Mouse (Mus musculus) hindbrain, embryonic 13.5 days (tissue): ENCODE measurements around the gene Ctcf. TPM values are rescaled to one million over a fixed set of nuclear protein-coding genes. Genes with fewer than 3 reads are reported as not detected.

Experiments
- microRNA counts: library from miRNA; unstranded; fragments of <30 nt; microRNA quantifications from one replicate; lab custom pipeline; 2016
- microRNA-seq: library from miRNA; unstranded; fragments of <30 nt; microRNA quantifications from one replicate; pipeline ENCODE4, GENCODE M21; 2016
- polyA plus RNA-seq: library from polyadenylated mRNA; unstranded; fragments of >200 nt; fragmentation: Nextera tagmentation; extraction: Ambion mirVana; gene quantifications from 2 replicates; pipeline ENCODE4 v1.2.1, GENCODE M21; 2015

Ctcf gene
- polyA plus RNA-seq, 1 experiment from 2014 or later, result 114 TPM

MicroRNAs within 50 kb of the gene (microRNA counts, 519-probe panel; counts per million panel counts)
- microRNA mmu-miR-1966 (lab: Ali Mortazavi, UCI), result 2,880 counts per million, percentile 30 among the panel's probes with 10 or more counts

Small RNA genes within 50 kb of the gene (microRNA-seq; reads per million reads assigned to microRNA genes)
- gene Mir1966, result not detected

Other genes starting within 250 kb of the Ctcf start
- not detected in 2 replicates for gene Kctd19, start 223.1 kb upstream of the Ctcf start, polyA plus RNA-seq
- gene Lrrc36, start 223.0 kb upstream of the Ctcf start, polyA plus RNA-seq, result 1.1 and 1.7 TPM in 2 replicates
- gene Tppp3, start 165.0 kb upstream of the Ctcf start, polyA plus RNA-seq, result 170 and 181 TPM in 2 replicates
- gene Zdhhc1, start 139.7 kb upstream of the Ctcf start, polyA plus RNA-seq, result 30.9 and 34.3 TPM in 2 replicates
- 7.8 and 11.0 TPM in 2 replicates for gene Hsd11b2, start 117.8 kb upstream of the Ctcf start, polyA plus RNA-seq
- gene Atp6v0d1, start 70.5 kb upstream of the Ctcf start, polyA plus RNA-seq, result 201 and 203 TPM in 2 replicates
- 26.6 and 27.1 TPM in 2 replicates for gene Ripor1, start 31.3 kb upstream of the Ctcf start, polyA plus RNA-seq
- gene Agrp, start 825 bp downstream of the Ctcf start, polyA plus RNA-seq, result 0.43 and 1.2 TPM in 2 replicates
- gene Carmil2, start 49.7 kb downstream of the Ctcf start, polyA plus RNA-seq, result 16.2 TPM in 2 replicates
- gene Acd, start 64.5 kb downstream of the Ctcf start, polyA plus RNA-seq, result 93.0 and 95.2 TPM in 2 replicates
- 45.4 and 47.7 TPM in 2 replicates for gene Pard6a, start 64.6 kb downstream of the Ctcf start, polyA plus RNA-seq
- gene 4933405L10Rik, start 71.1 kb downstream of the Ctcf start, polyA plus RNA-seq, result 0.16 and 0.28 TPM in 2 replicates
- 12.8 TPM in 2 replicates for gene Enkd1, start 71.6 kb downstream of the Ctcf start, polyA plus RNA-seq
- gene Gfod2, start 122.1 kb downstream of the Ctcf start, polyA plus RNA-seq, result 90.7 and 94.2 TPM in 2 replicates
- 11.5 and 14.3 TPM in 2 replicates for gene Ranbp10, start 190.8 kb downstream of the Ctcf start, polyA plus RNA-seq
- gene Tsnaxip1, start 191.2 kb downstream of the Ctcf start, polyA plus RNA-seq, result 0.80 and 1.6 TPM in 2 replicates
- 59.7 and 61.1 TPM in 2 replicates for gene Cenpt, start 216.7 kb downstream of the Ctcf start, polyA plus RNA-seq
- 58.7 and 60.6 TPM in 2 replicates for gene Thap11, start 218.6 kb downstream of the Ctcf start, polyA plus RNA-seq
- 186 and 205 TPM in 2 replicates for gene Nutf2, start 224.0 kb downstream of the Ctcf start, polyA plus RNA-seq
- 49.3 and 50.3 TPM in 2 replicates for gene Edc4, start 244.3 kb downstream of the Ctcf start, polyA plus RNA-seq